Mouse (Mus musculus) MEL (cell line): Measurements from ENCODE around the gene Ifitm10. TPM values are rescaled to one million over a fixed set of nuclear protein-coding genes. Genes with fewer than 3 reads are reported as not detected.

Experiments used
- DNase-seq: peaks from one replicate; pipeline ENCODE4 v3.0.0; 2011; ENCODE audit warnings: low read depth, low spot score
- H3K27ac ChIP-seq: 2 replicates; pipeline ENCODE4 v1.5.1; 2012; ENCODE audit warnings: low read depth, mild to moderate bottlenecking, control low read depth, low read length, moderate library complexity; ENCODE audit not compliant: control insufficient read depth
- H3K27me3 ChIP-seq, 2 experiments: fragments of 150-350 bp in 1 of 2; sonication (generic) in 1 of 2; 2 replicates each; pipeline ENCODE4 v1.6.1; 2012; ENCODE audit warnings: low read length in 2 of 2, mild to moderate bottlenecking in 2 of 2, improper control_type of control experiment in 1 of 2, moderate library complexity in 1 of 2; ENCODE audit not compliant: insufficient read depth in 2 of 2, control insufficient read depth in 1 of 2
- H3K36me3 ChIP-seq, 2 experiments: 2 replicates each; pipeline ENCODE4 v1.6.1; 2012 to 2014; ENCODE audit warnings: low read length in 2 of 2, improper control_type of control experiment in 1 of 2, inconsistent platforms in 1 of 2, mild to moderate bottlenecking in 1 of 2; ENCODE audit not compliant: insufficient read depth in 2 of 2, control insufficient read depth in 1 of 2
- H3K4me1 ChIP-seq, 2 experiments: fragments of 150-350 bp in 1 of 2; sonication (generic) in 1 of 2; 2 replicates each; pipeline ENCODE4 v1.6.1; 2012; ENCODE audit warnings: low read length in 2 of 2, improper control_type of control experiment in 1 of 2, mild to moderate bottlenecking in 1 of 2; ENCODE audit not compliant: insufficient read depth in 2 of 2, control insufficient read depth in 1 of 2
- H3K4me3 ChIP-seq, 2 experiments: fragments of 150-350 bp in 1 of 2; sonication (generic) in 1 of 2; 2 replicates each; pipeline ENCODE4 v1.5.1; 2012; ENCODE audit warnings: low read depth in 2 of 2, low read length in 2 of 2, mild to moderate bottlenecking in 2 of 2, moderate library complexity in 2 of 2, control low read depth in 1 of 2, improper control_type of control experiment in 1 of 2; ENCODE audit not compliant: control insufficient read depth in 1 of 2, insufficient read depth in 1 of 2
- H3K79me2 ChIP-seq: 2 replicates; pipeline ENCODE4 v1.6.1; 2012; ENCODE audit warnings: mild to moderate bottlenecking, low read length, moderate library complexity; ENCODE audit not compliant: control insufficient read depth, poor library complexity, insufficient read depth
- H3K9ac ChIP-seq: 2 replicates; pipeline ENCODE4 v1.6.1; 2012; ENCODE audit warnings: low read depth, mild to moderate bottlenecking, control low read depth, low read length, moderate library complexity; ENCODE audit not compliant: control insufficient read depth, poor library complexity, severe bottlenecking
- H3K9me3 ChIP-seq: fragments of 150-350 bp; sonication (generic); replicated peaks from 2 replicates; pipeline ENCODE4 v1.6.1; 2012; ENCODE audit warnings: mild to moderate bottlenecking, low read length, improper control_type of control experiment, moderate library complexity; ENCODE audit not compliant: insufficient read depth
- BHLHE40 ChIP-seq: IDR thresholded peaks from 2 replicates; pipeline ENCODE4 v1.6.1; 2012; ENCODE audit warnings: low read depth, mild to moderate bottlenecking, inconsistent platforms, low read length, improper control_type of control experiment, borderline replicate concordance
- CHD1 ChIP-seq: IDR thresholded peaks from 2 replicates; pipeline ENCODE4 v1.6.1; 2012; ENCODE audit warnings: low read depth, mild to moderate bottlenecking, inconsistent platforms, low read length, improper control_type of control experiment
- CHD2 ChIP-seq: IDR thresholded peaks from 2 replicates; pipeline ENCODE4 v1.6.1; 2011; ENCODE audit warnings: low read length, improper control_type of control experiment
- CTCF ChIP-seq, 3 experiments: IDR thresholded peaks in 2 of 3; conservative IDR thresholded peaks in 1 of 3; 2 replicates each; pipeline ENCODE4 v1.5.1; 2011 to 2012; ENCODE audit warnings: low read length in 3 of 3, low read depth in 2 of 3, mild to moderate bottlenecking in 2 of 3, improper control_type of control experiment in 1 of 3, inconsistent platforms in 1 of 3, mixed read lengths in 1 of 3, moderate library complexity in 1 of 3; ENCODE audit not compliant: control insufficient read depth in 1 of 3, insufficient read depth in 1 of 3, poor library complexity in 1 of 3, severe bottlenecking in 1 of 3
- EP300 ChIP-seq, 2 experiments: IDR thresholded peaks; 2 replicates each; pipeline ENCODE4 v1.6.1; 2011; ENCODE audit warnings: improper control_type of control experiment in 2 of 2, low read length in 2 of 2, low read depth in 1 of 2, mild to moderate bottlenecking in 1 of 2
- ETS1 ChIP-seq: IDR thresholded peaks from 2 replicates; pipeline ENCODE4 v1.6.1; 2012; ENCODE audit warnings: low read depth, mild to moderate bottlenecking, inconsistent platforms, low read length, improper control_type of control experiment, moderate library complexity
- GABPA ChIP-seq: IDR thresholded peaks from 2 replicates; pipeline ENCODE4 v1.6.1; 2012; ENCODE audit warnings: low read depth, mild to moderate bottlenecking, inconsistent platforms, low read length, improper control_type of control experiment, moderate library complexity
- GATA1 ChIP-seq: IDR thresholded peaks from 2 replicates; pipeline ENCODE4 v1.6.1; 2011; ENCODE audit warnings: low read depth, low read length, improper control_type of control experiment
- HCFC1 ChIP-seq: IDR thresholded peaks from 2 replicates; pipeline ENCODE4 v1.6.1; 2012; ENCODE audit warnings: low read depth, mild to moderate bottlenecking, inconsistent platforms, low read length, improper control_type of control experiment, moderate library complexity
- JUND ChIP-seq: IDR thresholded peaks from 2 replicates; pipeline ENCODE4 v1.6.1; 2011; ENCODE audit warnings: low read depth, mild to moderate bottlenecking, improper control_type of control experiment, low read length
- MAFK ChIP-seq: IDR thresholded peaks from 2 replicates; pipeline ENCODE4 v1.6.1; 2011; ENCODE audit warnings: low read depth, mild to moderate bottlenecking, low read length, improper control_type of control experiment, borderline replicate concordance
- MAX ChIP-seq: IDR thresholded peaks from 2 replicates; pipeline ENCODE4 v1.6.1; 2011; ENCODE audit warnings: low read length, improper control_type of control experiment
- MXI1 ChIP-seq: IDR thresholded peaks from 2 replicates; pipeline ENCODE4 v1.6.1; 2011; ENCODE audit warnings: mild to moderate bottlenecking, low read depth, low read length, improper control_type of control experiment
- MYC ChIP-seq: IDR thresholded peaks from 2 replicates; pipeline ENCODE4 v1.6.1; 2011; ENCODE audit warnings: low read depth, mild to moderate bottlenecking, low read length, improper control_type of control experiment, moderate library complexity
- NRF1 ChIP-seq: IDR thresholded peaks from 2 replicates; pipeline ENCODE4 v1.6.1; 2014; ENCODE audit warnings: low read depth, mild to moderate bottlenecking, inconsistent platforms, low read length, improper control_type of control experiment, moderate library complexity; ENCODE audit not compliant: poor library complexity, insufficient read depth, severe bottlenecking
- POLR2A ChIP-seq, 2 experiments: IDR thresholded peaks; 2 replicates each; pipeline ENCODE4 v1.6.1; 2011 to 2012; ENCODE audit warnings: low read length in 2 of 2, mild to moderate bottlenecking in 2 of 2, control low read depth in 1 of 2, improper control_type of control experiment in 1 of 2, low read depth in 1 of 2, moderate library complexity in 1 of 2; ENCODE audit not compliant: control insufficient read depth in 1 of 2, insufficient read depth in 1 of 2, poor library complexity in 1 of 2
- POLR2AphosphoS5 ChIP-seq: IDR thresholded peaks from 2 replicates; pipeline ENCODE4 v1.6.1; 2012; ENCODE audit warnings: low read depth, borderline replicate concordance, mild to moderate bottlenecking, inconsistent platforms, low read length, moderate library complexity, mixed read lengths
- SIN3A ChIP-seq: IDR thresholded peaks from 2 replicates; pipeline ENCODE4 v1.6.1; 2012; ENCODE audit warnings: low read length, improper control_type of control experiment, inconsistent platforms
- SMC3 ChIP-seq: IDR thresholded peaks from 2 replicates; pipeline ENCODE4 v1.6.1; 2011; ENCODE audit warnings: low read depth, low read length, improper control_type of control experiment
- UBTF ChIP-seq: IDR thresholded peaks from 2 replicates; pipeline ENCODE4 v1.6.1; 2012; ENCODE audit warnings: low read depth, mild to moderate bottlenecking, inconsistent platforms, low read length, improper control_type of control experiment, moderate library complexity, borderline replicate concordance; ENCODE audit not compliant: insufficient read depth
- USF2 ChIP-seq, 2 experiments: IDR thresholded peaks; 2 replicates each; pipeline ENCODE4 v1.6.1; 2011 to 2012; ENCODE audit warnings: improper control_type of control experiment in 2 of 2, low read length in 2 of 2, borderline replicate concordance in 1 of 2, inconsistent platforms in 1 of 2, low read depth in 1 of 2, mild to moderate bottlenecking in 1 of 2; ENCODE audit not compliant: insufficient read depth in 1 of 2
- ZC3H11A ChIP-seq: IDR thresholded peaks from 2 replicates; pipeline ENCODE4 v1.6.1; 2012; ENCODE audit warnings: low read depth, mild to moderate bottlenecking, inconsistent platforms, low read length, improper control_type of control experiment
- ZKSCAN1 ChIP-seq: IDR thresholded peaks from 2 replicates; pipeline ENCODE4 v1.6.1; 2012; ENCODE audit warnings: low read depth, mild to moderate bottlenecking, inconsistent platforms, low read length, improper control_type of control experiment, moderate library complexity
- ZMIZ1 ChIP-seq: IDR thresholded peaks from 2 replicates; pipeline ENCODE4 v1.6.1; 2012; ENCODE audit warnings: low read depth, mild to moderate bottlenecking, inconsistent platforms, low read length, improper control_type of control experiment, moderate library complexity
- ZNF384 ChIP-seq: IDR thresholded peaks from 2 replicates; pipeline ENCODE4 v1.6.1; 2012; ENCODE audit warnings: low read depth, mild to moderate bottlenecking, inconsistent platforms, low read length, improper control_type of control experiment
- polyA plus RNA-seq, 2 experiments: library from polyadenylated mRNA; stranded (reverse) in 1 of 2; unstranded in 1 of 2; fragments of >175 nt in 1 of 2; fragments of >200 nt in 1 of 2; gene quantifications; 2 replicates each; pipeline versions ENCODE4 v1.2.1 to v1.2.4; 2012; ENCODE audit warnings: low replicate concordance in 2 of 2, low read depth in 1 of 2; ENCODE audit not compliant: insufficient read length in 2 of 2, insufficient read depth in 1 of 2, missing spikeins in 1 of 2
- total RNA-seq: library from RNA; depleted of rRNA; stranded (reverse); fragments of 300-350 nt; gene quantifications from 2 replicates; pipeline ENCODE4 v1.2.3, GENCODE M21; 2012

The Ifitm10 gene
- total and polyA plus RNA-seq, 3 experiments = 0.21 TPM; not detected in 2

- Histone ChIP-seq H3K9ac (no peak overlapping the region), H3K27ac (no peak overlapping the region), H3K27me3 (no peaks in the 10 kb centered on the region; a peak in 1 of 4 replicates), H3K4me3 (no peak overlapping the region), H3K79me2 (no peaks in the 10 kb centered on the region), H3K36me3 (peaks cover 3 to 19% of the 10 kb centered on the region in 2 experiments; a peak in 3 of 4 replicates), H3K9me3 (no peaks in the 10 kb centered on the region), H3K4me1 (peaks cover 9 to 22% of the 10 kb centered on the region in 2 experiments)
- DNase-seq = no peak
- no peak for TF ChIP-seq ZMIZ1
- no peak for TF ChIP-seq MXI1
- TF ChIP-seq CTCF (IDR thresholded peaks at IDR 0.05 in 2 of 3, conservative IDR thresholded peaks at IDR 0.05 in 1 of 3; ENCODE audit: control insufficient read depth in 1 of 3, insufficient read depth in 1 of 3, low read depth in 2 of 3, low read length in 3 of 3, poor library complexity in 1 of 3, severe bottlenecking in 1 of 3) = no peak
- TF ChIP-seq NRF1 = no peak
- TF ChIP-seq USF2 (IDR thresholded peaks at IDR 0.05; ENCODE audit: borderline replicate concordance in 1 of 2, insufficient read depth in 1 of 2, low read depth in 1 of 2, low read length in 2 of 2) = no peak
- no peak for TF ChIP-seq SIN3A
- no peak for TF ChIP-seq ZNF384
- no peak for TF ChIP-seq MYC
- no peak for TF ChIP-seq POLR2AphosphoS5
- TF ChIP-seq JUND = no peak
- no peak for TF ChIP-seq EP300 (IDR thresholded peaks at IDR 0.05; ENCODE audit: low read depth in 1 of 2, low read length in 2 of 2)
- TF ChIP-seq ZKSCAN1 = no peak
- TF ChIP-seq ZC3H11A = no peak
- TF ChIP-seq BHLHE40 = no peak
- no peak for TF ChIP-seq MAFK
- TF ChIP-seq SMC3 = no peak
- no peak for TF ChIP-seq CHD2
- no peak for TF ChIP-seq ETS1
Measured at GRCm38 (mm10) chr7:142374413-142375015, 961 bp upstream of the Ifitm10 start.

- TF ChIP-seq CHD1 = no peak
- no peak for TF ChIP-seq MYC
- no peak for TF ChIP-seq UBTF
- TF ChIP-seq CTCF (IDR thresholded peaks at IDR 0.05 in 2 of 3, conservative IDR thresholded peaks at IDR 0.05 in 1 of 3; ENCODE audit: control insufficient read depth in 1 of 3, insufficient read depth in 1 of 3, low read depth in 2 of 3, low read length in 3 of 3, poor library complexity in 1 of 3, severe bottlenecking in 1 of 3) = no peak
- no peak for TF ChIP-seq MAFK
- TF ChIP-seq ZMIZ1 = no peak
- TF ChIP-seq POLR2AphosphoS5 = no peak
- TF ChIP-seq ETS1 = no peak
- TF ChIP-seq HCFC1 = no peak
- no peak for TF ChIP-seq GATA1
- TF ChIP-seq SMC3 = no peak
- TF ChIP-seq POLR2A (IDR thresholded peaks at IDR 0.05; ENCODE audit: control insufficient read depth in 1 of 2, insufficient read depth in 1 of 2, low read depth in 1 of 2, low read length in 2 of 2, poor library complexity in 1 of 2) = no peak
- TF ChIP-seq ZNF384 = no peak
- no peak for TF ChIP-seq ZKSCAN1
- TF ChIP-seq GABPA = no peak
- no peak for TF ChIP-seq MAX
- Histone ChIP-seq H3K4me1 (peaks cover 7 to 20% of the 10 kb centered on the region in 2 experiments), H3K27me3 (no peaks in the 10 kb centered on the region; a peak in 1 of 4 replicates), H3K27ac (no peak overlapping the region), H3K79me2 (no peaks in the 10 kb centered on the region), H3K36me3 (peaks cover 0 to 14% of the 10 kb centered on the region in 2 experiments; a peak in 2 of 4 replicates), H3K4me3 (no peak overlapping the region), H3K9ac (no peak overlapping the region), H3K9me3 (no peaks in the 10 kb centered on the region)
- no peak for DNase-seq
Measured at GRCm38 (mm10) chr7:142373039-142373438, 514 bp downstream of the Ifitm10 start.
